Mouse (Mus musculus) liver, adult 2 months (tissue): Measurements from ENCODE around the gene Dnah2. TPM values are rescaled to one million over a fixed set of nuclear protein-coding genes. Genes with fewer than 3 reads are reported as not detected.

ENCODE experiments used
- DNase-seq: peaks from one replicate; pipeline ENCODE4 v3.0.0-alpha.2; 2011; ENCODE audit warnings: low read depth, low spot score; ENCODE audit errors: extremely low read depth
- H3K27ac ChIP-seq: fragments of 200-500 bp; replicated peaks from 2 replicates; pipeline ENCODE4 v1.5.1; 2012; ENCODE audit warnings: low read depth, mild to moderate bottlenecking, control low read depth, inconsistent platforms, low read length; ENCODE audit not compliant: insufficient read depth
- H3K27me3 ChIP-seq: fragments of 200-500 bp; 2 replicates; pipeline ENCODE4 v1.6.1; 2012; ENCODE audit warnings: mild to moderate bottlenecking, moderate library complexity, low read length, inconsistent platforms; ENCODE audit not compliant: control insufficient read depth, insufficient read depth
- H3K36me3 ChIP-seq: fragments of 200-500 bp; 2 replicates; pipeline ENCODE4 v1.6.1; 2012; ENCODE audit warnings: low read length, inconsistent platforms; ENCODE audit not compliant: control insufficient read depth, insufficient read depth
- H3K4me1 ChIP-seq: fragments of 200-500 bp; 2 replicates; pipeline ENCODE4 v1.6.1; 2011; ENCODE audit warnings: low read length; ENCODE audit not compliant: control insufficient read depth, insufficient read depth
- H3K4me3 ChIP-seq: fragments of 200-500 bp; 2 replicates; pipeline ENCODE4 v1.5.1; 2011; ENCODE audit warnings: low read depth, mild to moderate bottlenecking, control low read depth, low read length, moderate library complexity; ENCODE audit not compliant: insufficient read depth
- H3K79me2 ChIP-seq: fragments of 200-500 bp; 2 replicates; pipeline ENCODE4 v1.6.1; 2012; ENCODE audit warnings: inconsistent platforms, mild to moderate bottlenecking, low read length, moderate library complexity; ENCODE audit not compliant: control insufficient read depth, insufficient read depth
- H3K9ac ChIP-seq: fragments of 200-500 bp; 2 replicates; pipeline ENCODE4 v1.6.1; 2012; ENCODE audit warnings: low read depth, mild to moderate bottlenecking, control low read depth, inconsistent platforms, low read length
- CTCF ChIP-seq: fragments of 200-500 bp; IDR thresholded peaks from 2 replicates; pipeline ENCODE4 v1.5.1; 2011; ENCODE audit warnings: low read depth, low read length, control low read depth
- POLR2A ChIP-seq: fragments of 200-500 bp; IDR thresholded peaks from 2 replicates; pipeline ENCODE4 v1.6.1; 2011; ENCODE audit warnings: low read length, control low read depth; ENCODE audit not compliant: insufficient read depth; ENCODE audit errors: extremely low read depth
- WGBS: fragments of 180-500 bp; shearing (Covaris S2); methylation state at CpG from one replicate; pipeline ENCODE4 v1.1.7; 2018; 5-methylcytosine and 5-hydroxymethylcytosine counted together
- polyA plus RNA-seq: library from polyadenylated mRNA; depleted of rRNA; stranded (reverse); fragments of >200 nt; gene quantifications from 2 replicates; pipeline ENCODE4 v1.2.3, GENCODE M21; 2012
- total RNA-seq: library from RNA; depleted of rRNA; stranded (reverse); fragments of >200 nt; gene quantifications from 2 replicates; pipeline ENCODE4 v1.2.3, GENCODE M21; 2014

Dnah2 gene
- total and polyA plus RNA-seq, 2 experiments = 0.02 to 0.09 TPM

DNA sequence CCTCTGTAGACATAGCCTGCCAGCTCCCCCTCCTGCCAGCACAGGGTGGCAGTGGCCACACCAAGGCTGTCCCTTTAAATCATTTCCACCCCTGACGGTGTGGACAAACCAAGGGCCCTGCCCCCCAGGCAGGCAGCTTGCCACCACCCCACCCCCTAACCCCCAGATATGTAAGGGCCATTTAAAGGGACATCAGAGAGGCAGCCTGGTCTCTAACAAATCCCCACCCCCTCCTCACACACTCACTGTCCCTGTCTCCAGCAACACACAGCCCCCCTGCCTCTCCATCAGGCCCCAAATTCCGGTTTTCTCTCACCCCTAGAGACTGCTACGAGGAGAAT lies 133.6 kb downstream of the Dnah2 start:
- Histone ChIP-seq H3K36me3 (no peaks in the 10 kb centered on the region), H3K4me1 (peaks cover 31% of the 10 kb centered on the region), H3K27ac (peak overlapping the region; percentile 84), H3K9ac (peak overlapping the region; percentile 69), H3K27me3 (no peaks in the 10 kb centered on the region), H3K4me3 (peak overlapping the region; percentile 72), H3K79me2 (no peaks in the 10 kb centered on the region)
- DNase-seq = peak; percentile 87
- 8% methylated on average over 3 of the region's 3 CpGs for WGBS
- peak; percentile 51 for TF ChIP-seq CTCF
- no peak for TF ChIP-seq POLR2A

DNA sequence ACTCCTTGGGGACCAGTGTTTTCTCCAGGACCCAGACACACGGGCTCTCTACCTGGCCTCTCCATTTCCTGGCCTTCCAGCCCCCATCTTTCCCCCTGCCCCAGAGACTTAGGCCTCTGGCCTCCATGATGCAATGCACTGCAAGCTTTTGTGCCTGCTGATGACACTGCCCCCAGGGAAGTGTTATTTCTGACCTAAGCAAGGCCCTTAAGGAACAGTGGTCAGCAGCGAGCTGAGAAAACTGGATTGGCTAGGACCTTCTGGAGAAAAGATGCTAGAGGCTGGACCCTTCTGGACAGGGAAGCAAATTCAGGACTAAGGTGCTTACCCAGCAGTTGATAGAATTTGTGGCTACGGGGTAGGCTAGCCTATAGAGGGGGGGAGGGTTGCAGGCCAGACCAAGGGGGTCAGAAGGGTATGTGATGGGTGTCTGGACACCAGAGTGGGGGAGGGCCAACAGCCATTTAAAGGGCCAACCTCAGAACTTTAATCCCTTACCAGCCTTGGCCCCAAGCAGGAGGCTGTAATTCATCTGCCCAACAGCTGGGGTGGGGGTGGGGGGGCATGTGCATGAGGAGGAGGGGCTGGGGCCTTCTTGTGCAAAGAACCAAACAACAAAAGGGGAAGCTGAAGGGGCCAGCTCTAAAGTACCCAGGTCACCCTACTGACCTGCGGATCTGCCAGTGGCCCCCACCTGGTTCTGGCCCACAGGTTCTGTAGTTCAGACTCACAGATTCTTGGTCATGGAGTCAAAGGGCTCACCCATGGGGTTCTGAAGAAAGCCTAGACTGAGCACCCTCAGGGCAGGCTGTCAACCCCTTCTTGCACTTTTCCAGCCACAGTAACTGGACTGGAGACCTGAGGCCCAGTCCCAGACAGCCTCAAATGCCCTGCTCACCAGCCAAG lies 134.2 kb downstream of the Dnah2 start:
- Histone ChIP-seq H3K27me3 (no peaks in the 10 kb centered on the region), H3K4me3 (peak overlapping the region; percentile 72; the same call in 1 of the 2 replicates), H3K27ac (peak overlapping the region; percentile 54), H3K79me2 (no peaks in the 10 kb centered on the region), H3K9ac (no peak overlapping the region; the same call in 1 of the 2 replicates), H3K4me1 (peaks cover 31% of the 10 kb centered on the region), H3K36me3 (no peaks in the 10 kb centered on the region)
- no peak for DNase-seq
- TF ChIP-seq CTCF = no peak
- no peak for TF ChIP-seq POLR2A
- 37% methylated on average over 4 of the region's 4 CpGs for WGBS

GRCm38 (mm10) chr11:69413221-69414181 lies 135.4 kb downstream of the Dnah2 start, which contains the start of gene Kdm6b:
Kdm6b (minus strand) TSS chr11:69413675.
- Histone ChIP-seq H3K4me1 (peaks cover 28% of the 10 kb centered on the region), H3K9ac (no peak within 1 kb of the TSS), H3K79me2 (no peaks in the 10 kb centered on the region), H3K4me3 (no peak within 1 kb of the TSS), H3K27me3 (no peaks in the 10 kb centered on the region), H3K27ac (peak within 1 kb of the TSS; percentile 24), H3K36me3 (no peaks in the 10 kb centered on the region)
- TF ChIP-seq POLR2A (no peak), CTCF (no peak)
- peak; percentile 81 for DNase-seq
- 23% methylated on average over 12 of the region's 12 CpGs for WGBS

GRCm38 (mm10) chr11:69412548-69412947 lies 136.4 kb downstream of the Dnah2 start:
- peaks cover 6% of the 10 kb centered on the region; the same call in 1 of the 2 replicates for H3K79me2 ChIP-seq
- 76% methylated on average over 7 of the region's 7 CpGs for WGBS
- no peak overlapping the region for H3K4me3 ChIP-seq
- no peaks in the 10 kb centered on the region for H3K36me3 ChIP-seq
- no peak overlapping the region for H3K9ac ChIP-seq
- H3K27ac ChIP-seq = no peak overlapping the region
- no peak for DNase-seq
- TF ChIP-seq POLR2A (no peak), CTCF (no peak)
- H3K27me3 ChIP-seq = no peaks in the 10 kb centered on the region
- H3K4me1 ChIP-seq = peaks cover 34% of the 10 kb centered on the region

GRCm38 (mm10) chr11:69411538-69412203 lies 137.2 kb downstream of the Dnah2 start:
- Histone ChIP-seq H3K4me3 (peak overlapping the region; percentile 69), H3K27ac (peak overlapping the region; percentile 83), H3K27me3 (no peaks in the 10 kb centered on the region), H3K36me3 (no peaks in the 10 kb centered on the region; the same call in 1 of the 2 replicates), H3K4me1 (peaks cover 37% of the 10 kb centered on the region), H3K9ac (peak overlapping the region; percentile 80), H3K79me2 (peaks cover 14% of the 10 kb centered on the region; the same call in 1 of the 2 replicates)
- no peak for TF ChIP-seq POLR2A
- TF ChIP-seq CTCF = no peak
- DNase-seq = peak; percentile 65
- under 1% methylated on average over 39 of the region's 39 CpGs for WGBS
